Mouse (Mus musculus) layer of hippocampus, adult 18-20 months (tissue): ENCODE measurements at regions not wholly inside any gene's neighbourhood (a gene's known extent, or its start where the extent isn't known, plus 50 kb on each side); places are given as distances from the start of the nearest gene placed in this dataset.
A peak's percentile ranks its signal among the peaks of the same experiment; 100 is the strongest.
"Not testable (repeated sequence)": the region's sequence is repeated elsewhere in the genome, so short reads cannot be mapped to it uniquely, and the experiment has no call there.

ENCODE experiments used
- DNase-seq, 2 experiments: peaks; one replicate each; pipeline ENCODE4 v3.0.0; 2022; ENCODE audit warnings: low spot score in 2 of 2

- DNase-seq = no peak
Observed at GRCm38 (mm10) chr14:47920638-47921347, 199.8 kb upstream of the Peli2 start.

- DNase-seq = peak in 1 of 2 experiments; percentile 7
Observed at GRCm38 (mm10) chr14:47921811-47922277, 198.8 kb upstream of the Peli2 start.

- no peak for DNase-seq
Observed at GRCm38 (mm10) chr14:47926416-47926815, 194.2 kb upstream of the Peli2 start.

DNA sequence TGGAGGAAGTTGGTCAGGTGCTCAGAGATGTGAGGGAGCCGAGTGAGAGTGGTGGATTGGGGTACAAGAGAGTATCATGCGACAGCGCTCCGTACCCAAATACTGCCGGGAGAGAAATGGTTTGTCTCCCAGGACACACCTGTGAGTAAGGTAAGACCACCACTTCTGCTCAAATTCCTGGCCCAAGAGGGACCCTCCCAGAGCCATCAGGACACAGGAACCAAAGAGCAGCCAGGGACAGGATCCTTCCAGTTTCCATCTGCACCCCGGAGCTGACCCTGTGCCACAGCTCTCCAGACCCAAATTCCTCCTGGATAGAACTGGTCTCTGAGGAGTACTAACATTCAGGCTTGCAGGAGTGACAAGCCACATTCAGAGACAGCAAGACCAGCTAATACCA, 185.2 kb upstream of the Peli2 start:
- no peak for DNase-seq

DNA sequence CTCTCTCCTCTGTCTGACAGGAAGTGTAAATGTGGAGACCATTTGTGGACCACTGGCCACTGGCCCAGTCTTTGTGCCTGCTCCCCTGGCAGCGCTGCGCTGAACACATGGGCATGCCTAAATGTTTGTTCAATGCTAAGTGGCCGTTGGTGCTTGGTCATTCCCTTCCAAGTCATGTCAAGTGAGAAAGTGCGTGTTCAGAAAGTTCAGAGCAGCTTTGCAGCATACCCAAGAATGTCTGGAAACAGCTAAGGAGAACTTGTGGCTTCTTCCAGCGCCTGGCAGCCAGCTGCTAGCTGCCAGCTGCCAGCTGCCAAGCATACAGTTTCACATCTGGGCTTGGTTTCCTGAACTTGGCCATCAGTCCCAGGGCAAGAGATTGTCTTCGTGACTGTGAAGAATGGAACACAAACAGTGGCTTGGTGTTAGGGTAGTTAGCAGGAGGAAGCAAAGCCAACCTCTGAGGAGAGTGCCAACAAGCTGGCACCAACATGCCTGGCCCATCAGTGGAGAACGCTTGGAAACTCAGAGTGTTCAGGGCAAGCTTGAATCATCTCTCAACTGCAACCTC, 183.5 kb upstream of the Peli2 start:
- peak in 1 of 2 experiments; percentile 22 for DNase-seq

GRCm38 (mm10) chr14:47939781-47940590, 180.6 kb upstream of the Peli2 start:
- no peak for DNase-seq

GRCm38 (mm10) chr14:47942671-47943070, 178.0 kb upstream of the Peli2 start:
- DNase-seq = no peak

GRCm38 (mm10) chr14:47944595-47944994, 176.0 kb upstream of the Peli2 start:
- no peak for DNase-seq

DNA sequence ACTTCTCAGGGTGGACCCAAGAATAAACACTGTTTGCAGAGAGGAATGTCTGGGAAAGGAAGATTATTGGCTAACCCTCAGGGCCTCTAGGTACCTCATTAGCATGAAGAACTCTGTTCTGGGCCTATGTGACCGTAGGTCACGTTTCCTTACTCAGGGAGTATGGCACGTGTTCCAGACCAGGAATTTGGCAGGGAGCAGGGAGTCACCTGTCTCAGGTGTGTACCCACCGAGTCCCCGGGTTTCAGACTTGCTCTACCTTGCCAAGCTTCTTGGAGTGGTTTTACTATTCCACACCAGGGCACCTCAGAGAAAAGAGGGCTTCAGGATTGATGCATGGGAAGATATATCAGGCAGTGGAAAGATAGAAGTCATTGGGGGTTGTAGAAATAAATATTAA, 169.6 kb upstream of the Peli2 start:
- DNase-seq = no peak

DNA sequence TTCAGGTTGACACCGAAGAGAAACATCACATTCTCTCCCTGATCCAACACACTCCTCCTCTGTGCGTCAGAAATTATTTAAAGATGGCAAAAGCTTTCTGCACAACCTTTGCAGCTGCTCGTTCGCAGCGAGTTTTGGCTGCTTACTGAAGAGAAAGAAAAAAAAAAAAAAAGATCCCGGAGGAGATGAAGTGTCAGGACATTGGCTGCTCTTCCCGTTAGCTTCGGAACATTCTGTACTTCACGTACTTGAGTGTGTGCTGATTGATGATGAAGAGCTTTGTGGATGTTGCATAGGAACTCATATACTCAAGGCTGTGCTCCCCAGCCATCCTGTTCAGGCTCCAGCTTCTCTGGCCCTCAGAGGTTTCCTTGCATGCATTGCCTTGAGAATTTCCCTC, 162.5 kb upstream of the Peli2 start:
- no peak for DNase-seq

- DNase-seq = peak in 1 of 2 experiments; percentile 18
Observed at GRCm38 (mm10) chr14:47959366-47960280, 161.0 kb upstream of the Peli2 start.

- DNase-seq = not testable (repeated sequence)
Observed at GRCm38 (mm10) chr14:47964806-47965205, 155.8 kb upstream of the Peli2 start.

DNA sequence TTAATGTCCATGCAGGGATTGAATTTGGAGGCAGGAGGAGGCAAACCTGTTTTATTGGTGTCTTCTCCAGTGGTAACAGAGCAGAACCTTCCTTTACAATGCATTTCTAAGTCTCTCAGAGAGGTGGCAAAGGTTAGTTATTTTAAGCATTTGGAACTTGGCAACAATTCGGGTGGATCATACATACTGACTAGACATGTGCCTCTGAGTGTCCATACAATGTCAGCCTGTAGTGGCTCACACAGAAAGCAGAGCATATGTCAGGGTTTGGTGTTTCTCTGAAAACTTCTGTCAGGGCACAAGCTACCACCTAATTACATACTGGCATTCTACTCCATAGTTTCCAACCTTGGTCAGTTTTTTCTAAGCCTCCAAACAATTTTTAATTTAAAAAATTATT, 150.8 kb upstream of the Peli2 start:
- no peak for DNase-seq

- DNase-seq = not testable (repeated sequence)
Observed at GRCm38 (mm10) chr14:47973161-47973560, 147.5 kb upstream of the Peli2 start.

DNA sequence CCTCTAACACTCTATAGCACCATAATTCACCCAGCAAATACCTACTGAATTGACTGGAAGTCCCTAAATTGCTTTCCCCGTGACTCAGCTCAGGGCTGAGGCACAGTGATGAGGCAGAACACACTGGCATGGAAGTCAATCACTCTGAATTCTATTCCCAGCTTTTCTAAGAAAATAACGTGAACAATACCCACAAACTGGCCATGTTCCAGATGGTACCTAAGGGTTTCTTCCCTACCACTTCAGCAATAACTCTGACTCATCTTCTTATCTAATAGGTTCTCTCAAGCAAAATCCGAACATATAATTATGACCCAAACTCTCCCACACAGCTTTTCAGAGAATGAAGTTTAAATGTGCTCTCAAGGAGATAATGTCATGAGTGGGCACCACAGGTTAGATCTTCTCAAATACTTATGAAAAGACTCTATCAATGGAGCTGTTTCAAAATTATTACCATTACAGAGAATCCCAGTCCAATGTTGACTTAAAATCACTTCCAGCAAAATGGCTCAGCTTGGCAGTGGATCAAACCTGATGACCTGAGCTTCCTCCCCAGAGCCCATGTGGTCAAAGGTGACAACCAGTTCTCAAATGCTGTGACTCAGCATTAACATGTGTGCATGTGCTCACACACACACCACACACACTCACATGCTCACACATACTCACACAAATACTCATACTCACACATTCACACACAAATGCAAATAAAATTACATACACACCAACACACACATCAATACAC, 137.5 kb upstream of the Peli2 start:
- DNase-seq = no peak

DNA sequence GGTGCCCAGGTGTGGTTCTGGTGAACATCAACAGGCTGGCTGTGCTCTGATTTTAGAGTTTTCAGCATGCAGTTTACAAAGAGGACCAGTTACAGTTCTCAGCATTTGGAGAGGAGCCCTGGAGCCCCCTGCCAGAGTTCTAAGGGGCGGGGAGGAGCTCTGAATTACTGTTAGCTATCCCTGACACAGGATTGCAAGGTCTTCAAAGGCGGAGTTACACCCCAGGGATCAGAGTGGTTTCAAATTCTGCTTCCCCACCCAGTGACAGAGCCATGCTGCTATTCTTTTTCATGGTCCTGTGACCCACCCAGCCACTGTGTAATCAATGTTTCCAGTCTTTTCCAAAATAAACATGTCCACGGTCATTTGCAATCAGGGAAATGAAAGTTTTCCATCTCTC, 134.1 kb upstream of the Peli2 start:
- DNase-seq = no peak

DNA sequence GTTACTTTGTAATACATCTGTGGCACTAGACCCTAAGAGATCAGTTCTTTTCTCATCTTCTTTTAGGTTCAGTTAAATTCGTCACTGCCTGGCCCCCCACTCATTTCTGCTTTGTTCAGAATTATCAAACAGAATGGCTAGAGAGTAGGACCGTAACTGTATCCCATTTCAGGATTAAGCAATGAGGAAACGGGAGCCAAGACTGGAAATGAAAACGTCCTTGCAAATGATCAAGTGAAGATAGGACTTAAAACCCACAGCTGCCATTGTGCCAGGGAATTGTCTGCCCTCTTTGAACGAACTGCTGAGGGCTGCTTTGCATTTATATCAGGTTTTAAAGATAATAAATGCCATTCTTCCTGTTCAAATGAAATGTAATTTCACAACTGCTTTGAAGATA, 133.7 kb upstream of the Peli2 start:
- no peak for DNase-seq

DNA sequence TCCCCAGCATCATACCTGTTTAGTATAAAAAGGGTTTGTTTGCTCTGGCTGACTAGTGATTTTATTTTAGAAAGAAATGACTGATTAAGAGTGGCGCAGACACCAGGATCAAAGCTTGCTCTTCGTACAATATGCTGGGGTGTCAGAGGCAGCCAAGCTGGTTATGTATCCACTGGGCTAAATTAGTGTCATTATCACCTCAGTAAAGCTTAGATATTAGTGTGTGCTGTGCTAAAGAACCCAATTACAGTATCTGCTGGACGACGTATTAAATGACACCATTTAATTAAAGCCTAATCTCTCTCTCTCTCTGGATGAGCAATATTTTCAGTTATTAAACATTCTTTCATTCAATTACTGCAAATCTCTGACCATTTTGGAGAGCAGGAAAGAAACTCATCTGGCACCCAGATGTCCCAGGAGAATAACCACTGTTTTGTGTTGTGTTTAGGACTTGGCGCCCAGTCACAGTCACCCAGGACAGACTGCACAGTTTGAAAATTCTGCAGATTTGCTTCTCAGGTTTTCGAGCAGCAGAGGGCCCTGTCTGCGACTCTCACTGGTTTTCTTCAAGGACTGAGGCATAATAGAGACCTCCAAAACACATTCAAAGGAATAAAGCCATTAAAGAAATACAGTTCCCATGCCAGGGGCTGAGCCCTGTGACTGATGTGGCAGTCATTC, 133.1 kb upstream of the Peli2 start:
- DNase-seq = no peak

GRCm38 (mm10) chr14:47988131-47988530, 132.5 kb upstream of the Peli2 start:
- no peak for DNase-seq

DNA sequence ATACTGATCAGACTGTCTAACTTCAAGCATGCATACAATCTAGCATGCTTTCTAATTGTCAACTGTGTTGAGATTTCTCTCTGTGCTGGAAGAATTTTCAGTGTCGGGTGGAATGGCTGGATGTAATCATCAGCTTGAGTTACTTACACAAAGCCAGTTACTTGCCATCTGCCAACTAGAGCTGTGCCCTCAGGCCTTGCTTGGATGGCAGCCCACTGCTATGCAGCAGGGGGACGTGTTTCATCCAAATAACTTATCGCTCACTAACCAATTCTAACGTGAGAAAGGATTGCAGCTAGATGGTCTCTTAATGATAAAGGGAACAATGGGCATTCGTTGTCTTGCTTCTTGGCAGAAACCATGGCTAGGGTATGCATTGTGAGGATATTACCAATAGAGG, 131.3 kb upstream of the Peli2 start:
- no peak for DNase-seq
